Mouse (Mus musculus) 416B (cell line): Measurements from ENCODE around the gene Mlf2.

Source experiments
- DNase-seq: peaks from one replicate; pipeline ENCODE4 v3.0.0; 2011; ENCODE audit warnings: low read depth

Mlf2 gene

GRCm38 (mm10) chr6:124932314-124932695 lies 1.1 kb downstream of the Mlf2 start:
- no peak for DNase-seq

DNA sequence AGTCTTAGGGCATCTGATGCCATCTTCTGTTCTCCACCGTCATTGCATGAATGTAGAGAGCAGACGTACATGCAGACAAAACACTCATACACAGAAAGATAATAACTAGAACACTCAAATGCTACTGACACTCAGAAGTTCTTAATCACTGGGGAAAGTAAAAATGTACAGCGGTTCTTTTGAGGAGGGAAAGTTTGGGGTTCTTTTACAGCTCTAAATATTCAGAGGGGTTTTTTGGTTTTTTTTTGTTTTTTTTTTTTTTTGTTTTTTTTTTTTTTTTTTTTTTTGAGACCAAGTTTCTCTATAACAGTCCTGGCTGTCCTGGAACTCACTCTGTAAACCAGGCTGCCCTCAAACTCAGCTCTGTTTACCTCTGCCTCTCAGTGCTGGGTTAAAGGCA lies 1.9 kb downstream of the Mlf2 start:
- DNase-seq = peak; percentile 23

DNA sequence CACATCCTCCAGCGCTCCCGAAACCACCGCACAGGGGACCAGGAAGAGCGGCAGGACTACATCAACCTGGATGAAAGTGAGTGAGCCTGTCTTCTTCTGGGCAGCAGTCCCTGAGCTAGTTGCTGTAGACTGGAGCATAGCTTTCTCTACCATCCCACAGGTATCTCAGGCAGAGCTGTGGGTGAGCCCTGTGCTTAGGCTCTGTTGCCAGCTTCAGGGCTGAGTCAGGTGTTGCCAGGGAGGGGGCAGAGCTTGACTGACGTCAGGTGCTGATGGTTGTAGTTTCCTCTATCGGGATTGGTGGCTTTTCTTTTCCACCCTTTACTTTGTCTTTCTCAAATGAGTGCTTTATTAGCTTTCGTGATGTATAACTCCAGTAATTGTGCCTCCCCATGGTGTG lies 3.5 kb downstream of the Mlf2 start:
- no peak for DNase-seq

DNA sequence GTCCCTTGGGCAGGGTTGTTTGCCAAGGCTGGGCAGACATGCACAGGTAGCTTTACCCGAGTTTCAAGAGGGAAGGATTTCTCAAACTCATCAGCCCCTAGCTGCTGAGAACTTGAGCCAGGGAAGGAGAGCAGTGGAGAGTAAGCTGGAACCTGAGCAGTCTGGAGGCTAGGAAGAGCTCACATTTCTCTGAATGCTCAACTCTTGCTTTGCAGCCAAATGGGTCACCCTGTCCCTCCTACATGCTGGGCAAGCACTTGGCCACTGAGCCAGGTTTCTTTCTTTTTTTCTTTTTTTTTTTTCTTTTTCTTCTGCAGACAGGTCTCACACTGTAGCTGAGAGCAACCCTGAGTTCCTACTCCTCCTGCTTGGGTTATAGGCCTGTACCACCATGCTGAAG lies 5.5 kb downstream of the Mlf2 start:
- DNase-seq = no peak

- no peak for DNase-seq
Measured at GRCm38 (mm10) chr6:124937493-124937892, 6.3 kb downstream of the Mlf2 start.

GRCm38 (mm10) chr6:124938554-124938953 lies 7.4 kb downstream of the Mlf2 start:
- no peak for DNase-seq

DNA sequence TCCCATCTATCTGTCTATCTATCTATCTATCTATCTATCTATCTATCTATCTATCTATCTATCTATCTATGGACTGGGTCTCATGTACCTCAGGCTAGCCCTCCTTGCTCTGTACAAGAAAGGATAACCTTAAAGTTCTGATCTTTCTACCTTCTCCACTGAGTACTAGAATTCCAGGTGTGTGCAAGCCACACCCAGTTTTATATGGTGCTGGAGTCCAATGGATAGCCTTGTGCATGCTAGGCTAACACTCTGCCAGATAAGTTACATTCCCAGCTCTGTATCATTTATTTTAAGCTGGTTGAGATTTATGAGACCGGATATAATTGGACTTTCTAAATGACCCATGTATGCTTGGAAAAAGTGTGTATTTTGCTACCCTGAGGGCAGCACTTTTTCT lies 10.5 kb downstream of the Mlf2 start:
- no peak for DNase-seq

- DNase-seq = no peak
Measured at GRCm38 (mm10) chr6:124943526-124943925, 12.3 kb downstream of the Mlf2 start.

DNA sequence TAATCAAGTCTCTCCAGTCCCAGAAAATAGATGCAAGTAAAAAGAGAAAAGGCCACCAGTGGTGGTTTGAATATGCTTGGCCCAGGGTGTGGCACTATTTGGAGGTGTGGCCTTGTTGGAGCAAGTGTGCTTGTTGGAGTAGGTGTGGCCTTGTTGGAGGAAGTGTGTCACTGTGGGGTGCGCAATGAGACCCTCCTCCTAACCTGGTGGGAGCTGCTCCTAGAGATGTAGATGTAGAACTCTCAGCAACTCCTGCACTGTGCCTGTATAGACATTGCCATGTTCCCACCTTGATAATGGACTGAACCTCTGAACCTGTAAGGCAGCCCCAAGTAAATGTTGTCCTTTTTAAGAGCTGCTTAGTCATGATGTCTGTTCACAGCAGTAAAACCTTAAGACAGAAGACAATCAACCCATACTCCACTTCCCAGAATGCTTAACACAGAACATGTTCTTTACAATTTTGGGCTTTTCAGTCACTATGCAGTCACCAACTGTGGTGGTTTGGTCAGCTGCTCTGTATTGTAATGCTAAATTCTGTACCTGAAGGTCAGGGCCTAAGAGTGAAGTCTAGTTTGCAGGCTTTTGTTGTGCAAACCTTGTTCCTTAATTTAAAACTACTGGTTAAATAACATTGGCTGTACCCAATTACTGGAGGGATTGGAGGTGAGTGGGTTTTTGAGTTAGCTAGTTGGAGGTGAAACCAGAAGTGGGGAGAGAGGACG lies 23.0 kb downstream of the Mlf2 start:
- no peak for DNase-seq

DNA sequence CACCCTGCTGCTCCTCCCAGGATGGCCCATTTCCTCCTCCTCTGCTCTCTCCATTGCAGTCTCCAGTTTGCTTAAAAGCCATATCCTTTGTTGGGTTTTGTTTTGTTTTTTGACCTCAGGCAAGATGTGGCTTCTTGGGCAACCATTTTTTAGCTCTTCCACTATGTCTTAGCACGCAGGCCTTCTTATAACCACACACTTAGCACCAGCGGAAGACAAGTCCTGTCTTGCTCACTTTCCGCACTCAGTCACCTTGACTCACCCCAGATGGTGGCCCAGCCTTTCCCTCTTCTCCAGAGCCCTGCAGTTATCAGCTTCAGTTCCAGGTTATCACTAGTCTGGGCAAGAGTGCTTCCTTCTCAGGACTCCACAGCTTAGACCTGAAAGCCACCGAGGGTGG lies 24.0 kb downstream of the Mlf2 start:
- no peak for DNase-seq

DNA sequence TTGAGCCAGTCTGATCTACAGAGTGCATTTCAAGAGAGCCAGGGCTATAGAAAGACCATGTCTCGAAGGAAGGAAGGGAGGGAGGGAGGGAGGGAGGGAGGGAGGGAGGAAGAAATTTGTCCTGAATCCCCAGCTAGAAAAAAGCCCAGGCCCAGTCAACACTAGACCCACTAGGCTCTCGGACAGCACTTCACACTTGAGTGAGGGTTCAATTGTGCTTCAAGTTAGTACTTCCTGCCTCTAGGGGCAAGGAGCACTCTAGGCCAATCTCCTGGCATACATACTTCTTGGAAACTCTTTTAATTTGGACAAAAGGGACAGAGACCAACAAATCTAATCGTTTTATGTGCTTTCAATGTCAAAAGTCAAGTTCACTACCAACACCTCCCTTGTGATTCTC lies 26.9 kb downstream of the Mlf2 start:
- no peak for DNase-seq

GRCm38 (mm10) chr6:124959960-124960359 lies 28.8 kb downstream of the Mlf2 start:
- no peak for DNase-seq

DNA sequence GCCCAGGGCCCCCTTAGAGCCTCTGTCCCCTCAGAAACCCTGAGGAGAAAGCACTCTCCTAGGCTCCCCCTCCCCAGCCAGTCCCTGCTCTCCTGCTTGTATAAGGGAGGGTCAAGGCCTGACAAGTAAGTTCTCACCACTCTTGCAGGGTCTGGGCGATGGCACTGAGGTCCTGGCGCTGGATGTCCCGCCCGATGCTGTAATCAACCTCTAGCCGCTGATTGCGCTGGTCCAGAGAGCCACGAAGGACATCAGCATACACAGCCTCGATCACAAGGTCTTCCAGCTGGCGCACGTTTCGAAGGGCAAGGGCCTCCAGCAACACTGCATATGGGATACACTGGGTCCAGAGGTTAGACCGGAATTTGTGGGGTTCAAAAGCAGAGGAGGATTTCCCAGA lies 29.8 kb downstream of the Mlf2 start:
- no peak for DNase-seq

DNA sequence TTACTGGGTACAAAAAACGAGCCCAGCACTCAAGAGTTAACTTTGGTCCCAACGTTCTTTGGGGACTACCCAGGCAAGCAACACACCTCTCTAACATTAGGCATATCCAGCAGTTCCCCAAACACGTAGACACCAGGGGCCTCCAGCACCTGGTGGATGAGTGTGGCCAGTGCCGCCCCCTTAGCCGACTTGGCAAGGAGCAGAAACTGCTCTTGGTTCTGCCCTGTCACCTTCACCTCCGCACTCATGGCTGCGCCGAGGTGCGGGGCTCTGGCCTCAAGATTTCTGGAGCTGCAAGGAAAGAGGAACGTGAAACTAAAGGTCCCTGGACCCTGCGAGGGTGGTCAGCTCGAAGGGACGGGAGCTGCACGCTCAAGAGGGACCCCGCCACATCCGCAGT lies 33.5 kb downstream of the Mlf2 start:
- DNase-seq = no peak

DNA sequence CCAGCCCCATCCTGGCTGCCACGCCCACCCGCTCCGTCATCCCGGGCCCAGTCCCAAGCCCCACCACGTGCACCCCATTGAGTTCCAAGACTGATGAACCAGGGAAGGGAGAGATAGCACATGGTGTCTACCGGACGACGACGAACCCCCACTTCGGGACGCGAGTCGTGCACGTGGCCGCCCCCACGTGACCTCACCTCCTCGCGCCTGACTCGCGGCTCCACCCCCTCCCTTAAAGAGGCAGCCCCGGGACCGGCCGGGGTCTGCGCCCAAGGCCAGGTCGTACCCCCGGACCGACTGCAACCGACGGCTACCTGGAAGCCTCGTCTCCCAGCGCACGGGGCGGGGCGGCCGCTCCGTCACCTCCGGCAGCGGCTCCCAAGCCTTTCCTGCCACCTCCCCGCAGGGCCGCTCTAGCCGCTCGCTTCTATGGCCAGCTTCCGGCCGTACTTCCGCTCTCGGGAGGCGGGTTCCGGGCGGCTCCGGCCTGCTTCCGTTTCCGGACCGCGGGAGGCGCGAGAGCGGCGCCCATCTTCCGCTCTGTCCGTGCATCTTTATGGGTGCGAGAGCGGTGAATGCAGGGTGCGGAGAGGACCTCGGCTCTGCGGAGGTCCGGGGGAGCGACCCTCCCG lies 34.0 kb downstream of the Mlf2 start, which contains the start of gene Cops7a:
Gene Cops7a, minus strand, starts transcription at position 451 of the 632 bp plus-strand sequence.
- DNase-seq = peak; percentile 97

DNA sequence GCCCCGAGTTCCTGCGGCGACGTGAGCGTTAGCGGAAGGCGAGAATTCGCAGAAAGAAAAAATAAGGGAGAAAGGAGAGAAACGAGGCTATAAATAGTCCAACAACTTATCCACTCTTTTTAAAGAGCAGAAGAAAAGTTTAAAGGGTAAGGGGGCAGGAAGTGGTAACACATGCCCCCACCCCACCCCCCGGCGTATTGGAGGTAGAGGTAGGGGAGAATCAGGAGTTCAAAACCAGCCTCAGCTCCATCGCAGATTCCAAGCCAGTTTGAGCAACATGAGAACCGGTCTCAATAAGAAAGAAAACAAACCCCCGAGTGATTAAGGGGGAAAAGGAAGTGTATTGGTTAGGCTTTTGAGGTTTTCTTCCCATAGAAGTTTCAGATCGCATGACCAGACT lies 34.6 kb downstream of the Mlf2 start:
- DNase-seq = no peak

GRCm38 (mm10) chr6:124966466-124967118 lies 35.4 kb downstream of the Mlf2 start:
- DNase-seq = peak; percentile 57

DNA sequence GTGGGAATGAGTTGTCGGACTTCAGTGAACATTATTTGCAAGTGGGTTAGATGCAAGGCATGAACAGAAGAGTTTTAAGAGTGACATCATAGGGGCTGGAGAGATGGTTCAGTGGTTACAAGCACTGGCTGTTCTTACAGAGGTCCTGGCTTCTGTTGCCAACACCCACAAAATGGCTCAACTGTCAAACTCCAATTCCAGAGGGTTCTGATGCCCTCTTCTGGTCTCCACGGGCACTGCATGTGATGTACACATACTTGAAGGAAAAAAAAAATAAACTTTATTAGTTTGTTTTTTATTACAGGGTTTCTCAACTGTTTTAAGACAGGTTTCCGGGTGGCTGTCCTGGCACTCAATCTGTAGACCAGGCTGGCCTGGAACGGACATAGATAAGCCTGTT lies 36.6 kb downstream of the Mlf2 start:
- peak; percentile 81 for DNase-seq
